Mouse (Mus musculus): Measurements from ENCODE around the gene Esd. TPM values are rescaled to one million over a fixed set of nuclear protein-coding genes. Genes with fewer than 3 reads are reported as not detected.

The Esd gene
- polyA plus RNA-seq, 1 experiment from 2014 or later: 355 TPM

DNA sequence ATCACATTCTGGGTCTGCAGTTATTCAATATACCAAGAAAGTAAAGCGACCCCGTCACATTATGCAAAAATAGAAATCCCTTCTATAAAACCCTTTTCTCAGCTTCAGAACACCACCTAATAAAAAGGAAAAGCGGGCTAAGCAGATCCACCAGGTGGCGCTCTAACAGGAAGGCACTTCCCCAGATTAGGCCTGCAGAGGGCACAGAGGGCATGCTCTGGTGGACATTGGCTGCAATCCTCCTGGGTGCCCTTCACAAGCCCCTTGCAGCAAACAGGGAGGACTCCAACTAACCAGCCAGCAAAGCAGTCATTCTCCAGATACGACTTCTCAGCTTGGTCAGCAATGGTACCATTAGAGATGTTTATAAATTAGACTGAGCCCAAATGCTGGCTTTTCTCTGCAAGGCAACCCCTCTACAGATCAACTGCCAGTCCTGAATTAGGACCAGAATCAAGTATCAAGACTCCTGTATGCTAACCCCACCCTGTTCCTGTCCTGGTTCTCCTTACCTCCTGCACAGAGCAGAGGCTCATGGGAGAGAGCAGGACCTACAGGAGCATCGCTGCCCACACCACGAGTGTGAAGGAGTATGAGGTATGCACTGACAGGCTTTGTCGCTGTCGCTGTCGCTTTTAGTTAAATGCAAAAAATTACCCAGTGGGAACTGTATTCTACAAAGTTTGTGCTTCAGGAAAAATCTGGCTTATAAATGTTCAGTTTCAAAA is 32.3 kb downstream of the Esd start:
- peaks cover 6% of the 10 kb centered on the region; the same call in 1 of the 2 replicates for H3K4me1 ChIP-seq
- no peaks in the 10 kb centered on the region for H3K27me3 ChIP-seq (ENCODE audit: low read depth, poor library complexity, severe bottlenecking)
- 58% methylated on average over 10 of the region's 10 CpGs for WGBS
- no peak overlapping the region for H3K27ac ChIP-seq (replicated peaks)
- H3K9me3 ChIP-seq (replicated peaks): no peaks in the 10 kb centered on the region
- DNase-seq (ENCODE audit: low spot score): peak; percentile 77
- H3K4me3 ChIP-seq: no peak overlapping the region
- peaks cover 10% of the 10 kb centered on the region for H3K36me3 ChIP-seq

DNA sequence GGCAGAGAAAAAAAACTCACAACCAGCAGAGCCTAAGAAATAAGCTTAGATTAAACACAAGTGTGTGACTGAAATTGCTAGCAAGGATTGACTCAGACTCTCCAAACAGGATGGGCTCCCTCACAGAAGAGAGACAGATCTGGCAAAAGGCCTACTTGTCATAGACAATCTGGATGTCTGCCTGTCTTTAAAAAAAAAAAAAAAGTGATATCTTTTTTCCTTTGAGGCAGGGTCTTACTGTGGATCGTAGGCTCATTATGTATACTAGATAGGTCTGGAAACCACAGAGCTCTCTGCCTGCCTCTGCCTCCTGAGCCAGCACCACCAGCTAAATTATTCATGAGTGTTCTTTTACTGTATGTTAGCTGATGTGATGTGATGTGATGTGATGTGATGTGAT is 35.8 kb downstream of the Esd start:
- 100% methylated on average over 1 of the region's 1 CpGs for WGBS
- no peaks in the 10 kb centered on the region for H3K27me3 ChIP-seq (ENCODE audit: low read depth, poor library complexity, severe bottlenecking)
- DNase-seq (ENCODE audit: low spot score): no peak
- no peak overlapping the region for H3K27ac ChIP-seq (replicated peaks)
- no peak overlapping the region for H3K4me3 ChIP-seq
- peaks cover 6% of the 10 kb centered on the region; the same call in 1 of the 2 replicates for H3K4me1 ChIP-seq
- peaks cover 24% of the 10 kb centered on the region for H3K36me3 ChIP-seq
- H3K9me3 ChIP-seq (replicated peaks): no peaks in the 10 kb centered on the region

DNA sequence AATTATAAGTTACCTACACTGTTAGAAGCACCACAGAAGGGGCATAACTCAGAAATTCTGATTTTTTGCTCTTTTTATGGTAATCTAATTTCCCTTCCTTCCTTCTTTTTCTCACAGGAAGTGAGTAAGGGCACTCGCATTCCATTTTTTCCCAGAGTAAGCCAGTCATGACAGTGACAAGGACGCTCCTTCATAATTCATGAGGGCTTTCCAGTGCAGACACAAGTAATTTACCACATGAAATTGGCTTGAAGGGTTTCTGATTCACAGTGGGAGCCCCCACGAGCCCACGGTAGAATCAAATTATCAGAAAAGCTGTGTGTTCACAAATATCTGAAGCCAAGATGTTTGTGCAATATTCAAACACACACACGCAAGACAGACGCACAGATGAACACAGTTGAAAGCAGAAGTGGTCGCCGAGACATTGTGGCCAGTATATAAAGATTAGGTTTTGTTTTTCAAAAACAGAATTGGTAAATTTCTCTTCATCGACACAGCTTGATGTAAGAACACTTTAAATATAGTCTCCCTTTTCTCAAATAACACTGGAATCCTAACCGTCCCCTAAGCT is 42.0 kb downstream of the Esd start:
- Histone ChIP-seq H3K4me3 (no peak overlapping the region), H3K27ac (replicated peaks) (no peak overlapping the region), H3K36me3 (peaks cover 17% of the 10 kb centered on the region), H3K27me3 (ENCODE audit: low read depth, poor library complexity, severe bottlenecking) (no peaks in the 10 kb centered on the region), H3K4me1 (no peaks in the 10 kb centered on the region), H3K9me3 (replicated peaks) (no peaks in the 10 kb centered on the region)
- no peak for DNase-seq (ENCODE audit: low spot score)
- 89% methylated on average over 10 of the region's 10 CpGs for WGBS

DNA sequence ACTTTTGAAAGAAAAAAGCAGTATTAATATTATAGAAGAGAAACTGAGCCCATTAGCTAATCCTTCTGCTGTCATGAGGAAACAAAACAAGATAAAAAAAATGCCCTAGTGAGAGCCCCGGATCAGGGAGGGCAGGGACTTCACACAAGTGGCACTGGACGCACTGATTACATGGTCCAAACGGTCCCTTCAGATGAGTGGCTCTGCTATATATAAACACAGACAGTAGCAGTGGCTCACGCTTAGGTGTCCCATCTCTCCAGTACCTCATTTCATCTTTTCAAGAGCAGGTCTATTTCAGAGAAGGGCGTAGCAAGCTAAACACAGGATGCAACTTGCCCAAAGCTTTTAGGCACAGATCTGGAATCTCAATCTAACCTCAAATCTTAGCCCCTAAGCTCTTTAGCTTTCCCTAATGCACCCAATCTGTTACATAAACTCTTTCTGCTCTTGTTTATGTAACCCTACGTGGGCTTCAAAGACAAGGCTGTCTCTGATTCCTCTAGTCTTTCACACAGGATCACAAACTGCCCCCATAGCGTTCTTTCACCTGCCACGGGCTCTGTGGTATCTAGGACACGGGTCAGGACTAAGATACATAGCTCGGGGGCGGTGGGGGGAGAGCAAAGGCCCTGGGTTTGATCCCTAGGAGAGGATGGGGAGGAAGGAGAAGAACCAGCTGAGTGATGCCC is 52.3 kb downstream of the Esd start:
- Histone ChIP-seq H3K9me3 (replicated peaks) (no peaks in the 10 kb centered on the region), H3K4me3 (no peak overlapping the region), H3K27ac (replicated peaks) (no peak overlapping the region), H3K36me3 (peaks cover 28% of the 10 kb centered on the region), H3K4me1 (no peaks in the 10 kb centered on the region), H3K27me3 (ENCODE audit: low read depth, poor library complexity, severe bottlenecking) (no peaks in the 10 kb centered on the region)
- WGBS: 89% methylated on average over 11 of the region's 11 CpGs
- no peak for DNase-seq (ENCODE audit: low spot score)

DNA sequence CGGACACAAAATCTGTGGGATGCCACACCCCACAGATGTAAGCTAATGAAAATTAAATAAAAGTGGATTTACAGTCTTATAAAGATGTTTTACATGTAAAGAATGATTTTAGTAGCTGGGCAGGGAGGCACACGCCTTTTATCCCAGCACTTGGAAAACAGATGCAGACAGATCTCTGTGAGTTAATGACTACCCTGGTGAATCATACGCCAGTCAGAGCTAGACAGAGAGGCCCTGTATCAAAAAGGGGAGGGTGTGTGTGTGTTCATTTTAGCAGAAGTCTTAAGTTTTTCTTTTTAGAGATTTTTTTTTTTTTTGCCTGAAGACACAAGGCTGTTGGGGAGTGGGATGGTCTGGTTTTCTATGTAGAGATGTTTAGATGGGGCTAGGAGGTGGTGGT is 55.6 kb downstream of the Esd start:
- H3K4me3 ChIP-seq: no peak overlapping the region
- WGBS: 96% methylated on average over 3 of the region's 3 CpGs
- no peaks in the 10 kb centered on the region for H3K27me3 ChIP-seq (ENCODE audit: low read depth, poor library complexity, severe bottlenecking)
- no peaks in the 10 kb centered on the region for H3K9me3 ChIP-seq (replicated peaks)
- H3K27ac ChIP-seq (replicated peaks): no peak overlapping the region
- H3K36me3 ChIP-seq: peaks cover 28% of the 10 kb centered on the region
- H3K4me1 ChIP-seq: peaks cover 15% of the 10 kb centered on the region
- no peak for DNase-seq (ENCODE audit: low spot score)

DNA sequence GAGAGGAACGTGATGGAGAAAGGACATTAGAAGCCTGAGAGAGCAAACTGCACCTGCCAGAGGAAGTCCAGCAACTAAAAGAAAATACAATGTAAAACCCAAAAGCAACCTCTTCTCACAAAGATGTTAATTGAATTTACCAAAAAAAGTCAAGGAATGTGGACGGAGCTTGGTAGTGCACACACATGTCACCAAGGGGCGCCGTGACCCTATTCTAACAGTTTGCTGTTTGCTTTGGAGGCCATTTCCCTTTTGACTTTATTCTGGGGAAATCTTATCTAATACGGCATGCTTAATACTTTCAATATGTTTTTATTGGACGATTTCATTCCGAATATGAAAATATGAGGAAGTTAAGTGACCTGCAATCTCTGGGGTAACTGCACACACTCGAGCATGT is 56.7 kb downstream of the Esd start:
- 86% methylated on average over 8 of the region's 8 CpGs for WGBS
- Histone ChIP-seq H3K27ac (replicated peaks) (no peak overlapping the region), H3K4me1 (peaks cover 15% of the 10 kb centered on the region), H3K9me3 (replicated peaks) (no peaks in the 10 kb centered on the region), H3K4me3 (no peak overlapping the region), H3K36me3 (peaks cover 20% of the 10 kb centered on the region), H3K27me3 (ENCODE audit: low read depth, poor library complexity, severe bottlenecking) (no peaks in the 10 kb centered on the region)
- DNase-seq (ENCODE audit: low spot score): no peak

DNA sequence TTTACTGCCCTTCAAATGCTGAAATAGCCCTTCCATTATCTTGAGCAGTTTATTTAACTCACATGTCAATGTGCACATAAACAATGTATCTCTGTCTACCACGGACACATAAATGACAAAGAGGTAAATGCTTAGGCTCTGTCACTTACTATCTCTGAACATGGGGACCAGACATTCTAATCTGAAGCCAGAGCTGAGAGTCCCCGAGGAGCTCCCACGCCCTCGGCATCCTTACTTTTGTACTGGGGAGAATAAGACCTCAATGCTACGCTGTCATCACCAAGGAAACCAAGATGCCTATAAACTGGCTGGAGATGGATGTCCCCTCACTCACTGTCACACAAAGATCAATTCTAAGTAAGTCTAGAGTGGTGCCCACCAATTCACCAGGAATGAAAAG is 58.4 kb downstream of the Esd start:
- Histone ChIP-seq H3K9me3 (replicated peaks) (no peaks in the 10 kb centered on the region), H3K27me3 (ENCODE audit: low read depth, poor library complexity, severe bottlenecking) (no peaks in the 10 kb centered on the region), H3K27ac (replicated peaks) (no peak overlapping the region), H3K4me3 (no peak overlapping the region), H3K4me1 (peaks cover 15% of the 10 kb centered on the region), H3K36me3 (peaks cover 6% of the 10 kb centered on the region)
- 47% methylated on average over 5 of the region's 5 CpGs for WGBS
- DNase-seq (ENCODE audit: low spot score): peak; percentile 14

DNA sequence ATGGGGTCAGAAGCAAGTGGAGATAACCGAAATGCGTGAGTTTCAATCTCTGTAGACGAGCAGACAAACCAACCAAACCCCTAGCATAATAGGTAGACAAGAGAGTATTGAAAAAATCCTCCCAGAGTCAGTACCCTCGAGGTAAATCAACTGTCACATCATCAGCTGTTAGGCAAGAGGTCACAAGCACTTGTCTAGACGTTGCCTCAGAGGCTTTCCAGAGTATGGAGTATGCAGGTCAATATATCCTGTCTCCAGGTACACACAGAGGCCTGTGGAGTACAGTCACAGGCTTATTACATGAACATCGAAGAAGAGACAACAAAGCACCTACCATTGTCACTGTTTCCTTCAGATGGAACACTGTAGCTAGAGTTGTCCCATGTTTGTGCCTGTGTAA is 60.7 kb downstream of the Esd start:
- WGBS: 89% methylated on average over 6 of the region's 6 CpGs
- H3K4me1 ChIP-seq: peaks cover 20% of the 10 kb centered on the region
- DNase-seq (ENCODE audit: low spot score): no peak
- H3K36me3 ChIP-seq: no peaks in the 10 kb centered on the region
- no peaks in the 10 kb centered on the region for H3K9me3 ChIP-seq (replicated peaks)
- H3K27ac ChIP-seq (replicated peaks): no peak overlapping the region
- no peak overlapping the region for H3K4me3 ChIP-seq
- H3K27me3 ChIP-seq (ENCODE audit: low read depth, poor library complexity, severe bottlenecking): no peaks in the 10 kb centered on the region

DNA sequence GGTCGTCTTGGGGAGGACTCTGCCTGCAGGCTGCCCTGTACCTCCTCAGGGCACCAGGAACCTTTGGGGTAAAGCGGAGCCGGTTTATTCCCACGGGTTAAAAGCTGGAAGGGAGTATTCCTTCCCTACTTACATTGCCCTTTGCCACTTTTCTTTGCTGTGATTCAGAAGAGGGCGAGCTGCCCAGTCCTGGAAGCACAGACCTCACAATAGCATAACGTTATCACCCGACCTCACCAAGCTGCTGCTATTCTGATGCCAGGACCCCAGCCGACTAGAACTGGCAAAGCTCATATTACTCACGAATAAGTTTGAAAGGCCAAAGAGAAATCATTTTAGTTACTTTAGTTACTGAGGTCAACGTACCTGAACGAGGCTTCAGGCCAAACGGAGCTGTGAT is 62.8 kb downstream of the Esd start:
- H3K27ac ChIP-seq (replicated peaks): no peak overlapping the region
- no peaks in the 10 kb centered on the region for H3K9me3 ChIP-seq (replicated peaks)
- WGBS: 85% methylated on average over 12 of the region's 12 CpGs
- no peak for DNase-seq (ENCODE audit: low spot score)
- no peak overlapping the region for H3K4me3 ChIP-seq
- H3K4me1 ChIP-seq: peaks cover 26% of the 10 kb centered on the region
- no peaks in the 10 kb centered on the region for H3K27me3 ChIP-seq (ENCODE audit: low read depth, poor library complexity, severe bottlenecking)
- H3K36me3 ChIP-seq: no peaks in the 10 kb centered on the region

DNA sequence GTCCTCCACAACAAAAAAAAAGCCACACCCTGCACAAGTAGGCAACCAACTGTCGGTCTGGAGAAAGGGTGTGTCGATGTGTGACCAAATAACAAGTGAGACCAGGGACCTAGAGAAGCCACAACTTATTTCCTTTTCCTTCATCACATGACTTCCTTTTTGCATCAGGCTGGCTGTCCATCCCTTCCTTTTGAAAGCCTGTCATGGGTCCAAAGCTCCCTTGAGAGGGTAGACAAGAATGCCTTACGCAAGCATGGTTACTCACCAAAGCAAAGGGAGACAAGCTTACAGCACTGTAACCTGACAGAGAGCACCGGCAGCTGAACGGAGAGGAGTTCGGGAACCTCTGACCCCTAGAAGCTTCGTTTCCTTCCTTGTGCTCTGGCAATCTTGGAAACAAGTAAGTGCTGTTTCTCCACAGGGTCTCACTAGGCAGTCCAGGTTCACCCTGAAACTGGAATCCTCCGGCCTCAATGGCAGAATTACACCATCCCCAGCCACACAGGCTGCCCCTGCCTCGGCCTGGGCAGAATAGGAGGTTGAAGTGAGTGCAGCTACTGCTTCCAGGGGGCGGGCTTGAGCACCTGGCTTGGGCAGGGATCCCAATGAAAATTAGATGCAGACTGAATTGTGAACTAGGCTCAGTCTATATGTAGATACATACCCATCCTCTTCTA is 65.4 kb downstream of the Esd start:
- DNase-seq (ENCODE audit: low spot score): no peak

DNA sequence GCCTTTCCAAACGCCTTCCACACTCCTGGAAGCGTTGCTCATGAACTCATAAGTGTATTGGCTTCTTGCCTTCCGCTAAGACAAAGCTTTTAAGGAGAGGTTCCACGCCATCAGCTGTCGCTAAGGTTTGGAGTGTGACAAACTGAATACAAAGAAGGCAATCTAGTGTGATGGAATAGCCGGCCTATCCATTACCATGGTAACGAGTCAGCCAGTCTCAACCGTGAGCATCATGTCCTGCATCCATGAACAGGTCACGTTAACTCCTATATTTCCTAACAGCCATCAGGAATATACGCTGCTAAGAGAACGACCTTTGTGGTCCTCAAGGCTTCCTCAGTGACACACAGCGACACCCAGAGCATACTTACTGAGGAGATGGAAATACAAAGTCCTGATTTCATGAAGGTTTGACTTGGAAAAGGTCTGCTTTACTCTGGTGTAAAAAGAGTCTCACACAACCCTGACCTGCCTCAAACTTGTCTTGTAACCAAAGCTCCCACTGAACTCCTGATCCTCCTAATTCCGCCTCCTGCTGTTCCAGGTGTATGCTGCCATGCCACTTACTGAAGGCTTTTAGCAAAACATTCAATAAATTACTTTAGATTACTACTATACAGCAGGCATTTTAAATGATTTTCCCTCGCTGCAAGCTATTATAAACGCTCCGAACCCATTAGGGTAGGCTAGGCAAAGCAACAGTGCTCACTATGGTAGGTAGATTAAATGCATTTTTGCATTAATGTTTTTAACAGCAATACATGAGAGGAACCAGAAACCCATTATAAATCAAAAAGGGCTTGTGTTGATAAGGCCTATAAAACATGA is 66.2 kb downstream of the Esd start:
- no peaks in the 10 kb centered on the region for H3K27me3 ChIP-seq (ENCODE audit: low read depth, poor library complexity, severe bottlenecking)
- 75% methylated on average over 16 of the region's 16 CpGs for WGBS
- peak; percentile 20 for DNase-seq (ENCODE audit: low spot score)
- no peak overlapping the region for H3K4me3 ChIP-seq
- peaks cover 18% of the 10 kb centered on the region for H3K36me3 ChIP-seq
- peak overlapping the region; percentile 9; the same call in 1 of the 2 replicates for H3K27ac ChIP-seq (replicated peaks)
- peaks cover 12% of the 10 kb centered on the region for H3K9me3 ChIP-seq (replicated peaks)
- peaks cover 10% of the 10 kb centered on the region for H3K4me1 ChIP-seq

More for the DNA sequence above, 65.4 kb downstream of the Esd start:
- Histone ChIP-seq H3K9me3 (replicated peaks) (peaks cover 12% of the 10 kb centered on the region), H3K27me3 (ENCODE audit: low read depth, poor library complexity, severe bottlenecking) (no peaks in the 10 kb centered on the region), H3K36me3 (peaks cover 18% of the 10 kb centered on the region), H3K27ac (replicated peaks) (peak overlapping the region; percentile 9; the same call in 1 of the 2 replicates), H3K4me3 (no peak overlapping the region), H3K4me1 (peaks cover 10% of the 10 kb centered on the region)
- 87% methylated on average over 10 of the region's 10 CpGs for WGBS

Data from midbrain, embryonic 10.5 days (tissue).